In the genomic region with DNA sequence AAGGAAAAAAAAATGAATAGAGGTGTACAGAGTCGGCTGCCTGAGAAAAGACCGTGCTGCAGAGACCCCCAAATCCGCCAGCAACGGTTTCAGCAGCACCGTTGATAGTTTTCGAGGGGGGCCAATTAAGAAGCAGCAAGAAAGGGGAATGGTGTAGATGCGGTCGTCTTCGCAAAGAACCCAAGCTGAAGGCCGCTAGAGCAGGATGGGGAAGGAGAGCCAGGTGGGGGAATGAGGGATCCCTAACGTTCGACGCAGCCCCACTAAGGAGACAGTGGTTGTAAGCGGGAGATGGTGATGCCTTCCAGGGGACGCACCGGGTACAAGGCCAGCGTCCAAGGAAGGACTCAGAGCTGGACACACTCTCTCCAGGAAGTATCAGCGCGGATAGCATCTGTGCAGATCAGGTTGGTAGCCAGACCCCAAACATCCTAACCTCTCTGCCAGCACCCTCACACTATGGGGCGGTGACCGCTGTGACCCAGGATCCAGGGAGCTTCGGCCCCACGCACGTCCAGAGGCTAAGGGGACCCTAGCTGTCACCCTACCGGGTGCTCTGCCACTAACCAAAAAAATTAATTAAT, we compare ENCODE assay signal across 8 mouse cellular contexts. TPM values are rescaled to one million over a fixed set of nuclear protein-coding genes. Genes with fewer than 3 reads are reported as not detected.
A peak's percentile ranks its signal among the peaks of the same experiment; 100 is the strongest.
DNase-seq lines count a peak whose midpoint lies in the region; ATAC-seq lines count a peak whose summit lies in the region.

No protein-coding gene starts in this region.

- peaks cover 7% of the 10 kb centered on the region for H3K4me1 ChIP-seq in liver, embryonic 11.5 days (replicated peaks; ENCODE audit: control insufficient read depth, insufficient read depth, low read length)
- peaks cover 12% of the 10 kb centered on the region for H3K4me1 ChIP-seq in embryonic facial prominence, embryonic 11.5 days (ENCODE audit: control insufficient read depth, insufficient read depth, low read length)
- H3K4me1 ChIP-seq in limb, embryonic 11.5 days (ENCODE audit: control insufficient read depth, insufficient read depth, low read length): peaks cover 12% of the 10 kb centered on the region; the same call in 1 of the 2 replicates

- ATAC-seq in liver, embryonic 11.5 days (replicated peaks; ENCODE audit: low FRiP score): no peak
- no peak for ATAC-seq in embryonic facial prominence, embryonic 11.5 days (replicated peaks; ENCODE audit: insufficient number of reproducible peaks, low FRiP score, low TSS enrichment, low read depth)
- ATAC-seq in limb, embryonic 11.5 days (ENCODE audit: insufficient number of reproducible peaks, low FRiP score, low TSS enrichment, low read depth): 0 out of 2 replicates have a peak, but pooled peaks have one; percentile 18

- no peak overlapping the region for H3K27ac ChIP-seq in liver, embryonic 11.5 days (ENCODE audit: low read depth, low read length)
- no peak overlapping the region for H3K27ac ChIP-seq in embryonic facial prominence, embryonic 11.5 days (replicated peaks; ENCODE audit: low read depth, low read length)
- no peak overlapping the region for H3K27ac ChIP-seq in limb, embryonic 11.5 days (replicated peaks; ENCODE audit: low read depth, low read length)

- WGBS in liver, embryonic 11.5 days: 12% methylated on average over 25 of the region's 25 CpGs
- 3% methylated on average over 25 of the region's 25 CpGs for WGBS in embryonic facial prominence, embryonic 11.5 days
- 6% methylated on average over 25 of the region's 25 CpGs for WGBS in limb, embryonic 11.5 days

- H3K9me3 ChIP-seq in liver, embryonic 11.5 days (ENCODE audit: control insufficient read depth, low read length): no peaks in the 10 kb centered on the region
- no peaks in the 10 kb centered on the region for H3K9me3 ChIP-seq in embryonic facial prominence, embryonic 11.5 days (replicated peaks; ENCODE audit: control insufficient read depth, low read length)
- 0 out of 2 replicates have a peak, but pooled peaks cover 2% of the 10 kb centered on the region for H3K9me3 ChIP-seq in limb, embryonic 11.5 days (ENCODE audit: control insufficient read depth, low read length)

- H3K27me3 ChIP-seq in liver, embryonic 11.5 days (replicated peaks; ENCODE audit: control insufficient read depth, insufficient read depth, low read length): peaks cover 52% of the 10 kb centered on the region
- H3K27me3 ChIP-seq in embryonic facial prominence, embryonic 11.5 days (ENCODE audit: control insufficient read depth, insufficient read depth, low read length): peaks cover 44% of the 10 kb centered on the region
- H3K27me3 ChIP-seq in limb, embryonic 11.5 days (ENCODE audit: control insufficient read depth, insufficient read depth, low read length): peaks cover 44% of the 10 kb centered on the region

- H3K9ac ChIP-seq in liver, embryonic 11.5 days (ENCODE audit: low read depth, low read length): no peak overlapping the region
- no peak overlapping the region for H3K9ac ChIP-seq in embryonic facial prominence, embryonic 11.5 days (replicated peaks; ENCODE audit: low read length)
- no peak overlapping the region for H3K9ac ChIP-seq in limb, embryonic 11.5 days (ENCODE audit: low read length)

- peak overlapping the region; percentile 61 for H3K4me3 ChIP-seq in liver, embryonic 11.5 days (ENCODE audit: low read depth, low read length)
- H3K4me3 ChIP-seq in embryonic facial prominence, embryonic 11.5 days (ENCODE audit: low read depth, low read length): peak overlapping the region; percentile 51
- peak overlapping the region; percentile 38 for H3K4me3 ChIP-seq in limb, embryonic 11.5 days (ENCODE audit: low read depth, low read length)

- H3K36me3 ChIP-seq in liver, embryonic 11.5 days (ENCODE audit: control insufficient read depth, insufficient read depth, low read length): no peaks in the 10 kb centered on the region
- H3K36me3 ChIP-seq in embryonic facial prominence, embryonic 11.5 days (replicated peaks; ENCODE audit: control insufficient read depth, insufficient read depth, low read depth, low read length): no peaks in the 10 kb centered on the region
- no peaks in the 10 kb centered on the region for H3K36me3 ChIP-seq in limb, embryonic 11.5 days (ENCODE audit: control insufficient read depth, insufficient read depth, low read length)

- peak overlapping the region; percentile 97 for H3K4me2 ChIP-seq in liver, embryonic 11.5 days
- peak overlapping the region; percentile 97 for H3K4me2 ChIP-seq in embryonic facial prominence, embryonic 11.5 days (ENCODE audit: low read depth, low read length)
- peak overlapping the region; percentile 96 for H3K4me2 ChIP-seq in limb, embryonic 11.5 days (ENCODE audit: low read depth, severe bottlenecking)

- DNase-seq in liver, embryonic 11.5 days (ENCODE audit: low spot score): no peak
- DNase-seq in liver: no peak
- DNase-seq in embryonic facial prominence, embryonic 11.5 days (ENCODE audit: low spot score): no peak
- peak; percentile 36 for DNase-seq in limb, embryonic 11.5 days (ENCODE audit: low spot score)
- peak; percentile 27 for DNase-seq in retina, postnatal 1 day
- DNase-seq in thymus, adult 18-20 months: no peak
- DNase-seq in urinary bladder, postnatal 36 days (ENCODE audit: low spot score in 2 of 2): no peak
- no peak for DNase-seq in layer of hippocampus, adult 9-10 months (ENCODE audit: low spot score)

RNA-seq across cellular contexts. Expression of gene Tmem163, which starts 2.7 kb away (rescaled TPM):
- polyA plus RNA-seq in liver, embryonic 11.5 days (2014; fragmentation: Nextera tagmentation; extraction: Ambion mirVana): 1.1 and 1.7 TPM in 2 replicates
- polyA plus RNA-seq in embryonic facial prominence, embryonic 11.5 days (2014; fragmentation: Nextera tagmentation; extraction: Ambion mirVana): 9.5 and 10.2 TPM in 2 replicates
- polyA plus RNA-seq in limb, embryonic 11.5 days (2014; fragmentation: Nextera tagmentation; extraction: Ambion mirVana): 6.6 and 7.9 TPM in 2 replicates

RNA-seq across cellular contexts. Expression of gene Acmsd, which starts 52.6 kb away (rescaled TPM):
- polyA plus RNA-seq in liver, embryonic 11.5 days (2014; fragmentation: Nextera tagmentation; extraction: Ambion mirVana): 7.2 and 7.3 TPM in 2 replicates
- polyA plus RNA-seq in embryonic facial prominence, embryonic 11.5 days (2014; fragmentation: Nextera tagmentation; extraction: Ambion mirVana): 0.32 and 0.49 TPM in 2 replicates
- polyA plus RNA-seq in limb, embryonic 11.5 days (2014; fragmentation: Nextera tagmentation; extraction: Ambion mirVana): 0.28 and 0.29 TPM in 2 replicates

Comparison
In these comparisons a context has a peak if more than half of its experiments do, and no peak if none do; other contexts are left out.
1. DNase-seq: peak in limb, embryonic 11.5 days (single experiment) and retina, postnatal 1 day (single experiment); none in liver, embryonic 11.5 days (single experiment), liver (single experiment), embryonic facial prominence, embryonic 11.5 days (single experiment), thymus, adult 18-20 months (0 of 2), urinary bladder, postnatal 36 days (0 of 2) and layer of hippocampus, adult 9-10 months (single experiment).
2. Peak in every context shown above with its lines, with median percentiles within 50 percentile points of each other: H3K4me2 ChIP-seq and H3K4me3 ChIP-seq.